Mouse (Mus musculus) heart, postnatal 25 days (tissue): ENCODE data around the gene Ppp1r7. TPM values are rescaled to one million over a fixed set of nuclear protein-coding genes. Genes with fewer than 3 reads are reported as not detected.
"Not testable (repeated sequence)": the region's sequence is repeated elsewhere in the genome, so short reads cannot be mapped to it uniquely, and the experiment has no call there.

Source experiments
- DNase-seq: peaks from one replicate; pipeline ENCODE4 v3.0.0; 2022; ENCODE audit warnings: low spot score
- intact Hi-C: fragments of 180-260 bp; cut with DNase I; formaldehyde crosslinking; loops from one replicate; pipeline ENCODE4 v1.15.1; 2025
- total RNA-seq, 2 experiments: library from RNA; stranded (reverse); gene quantifications; 2 replicates each; pipeline ENCODE4 v1.2.3; 2021

The Ppp1r7 gene
- total RNA-seq, result 10 to 100 TPM; 23.4 to 29.2 TPM

DNA sequence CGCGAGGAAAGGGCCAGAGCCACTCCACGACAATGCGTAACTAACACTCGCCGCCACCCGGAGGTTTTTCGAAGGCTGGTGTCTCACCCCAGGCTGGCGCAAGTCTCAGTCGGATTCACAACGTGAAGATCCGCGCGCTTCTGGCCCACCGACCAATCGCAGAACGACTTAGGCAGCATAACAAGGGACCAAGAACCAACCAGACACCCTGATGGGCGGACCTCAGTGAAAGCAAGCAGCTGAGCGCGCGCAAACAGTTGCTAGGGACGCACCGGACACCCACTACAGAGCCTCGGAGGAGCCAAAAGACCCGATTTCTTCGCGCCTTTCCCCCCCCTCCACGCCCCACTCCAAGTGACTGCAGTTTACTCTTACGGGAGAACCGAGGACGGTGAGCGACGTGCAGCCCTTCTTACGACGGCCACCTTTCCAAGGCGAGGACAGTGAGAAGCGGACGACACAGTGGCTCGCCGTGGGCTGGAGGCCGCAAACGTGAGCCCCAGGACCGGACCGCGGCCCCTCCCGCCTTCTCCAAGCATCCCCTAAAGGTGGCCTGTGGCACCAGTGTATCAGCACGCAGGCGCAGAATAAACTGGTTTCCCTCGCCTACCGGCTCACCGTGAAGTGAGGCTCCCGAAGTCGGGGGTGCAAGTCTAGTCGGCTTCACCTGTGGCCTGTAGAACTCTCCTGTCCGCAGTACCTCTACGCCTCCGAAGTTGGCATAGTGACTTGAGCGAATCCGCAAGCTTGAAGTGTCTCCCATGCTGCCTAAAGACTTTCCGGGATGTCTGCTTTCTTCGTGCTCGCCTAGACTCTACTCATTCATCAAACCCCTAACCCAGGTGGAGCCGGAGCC lies at the start of gene Ppp1r7, which contains the start of gene Pask:
Gene Ppp1r7 (plus strand): TSS at position 207 of the 856 bp plus-strand sequence.
Gene Pask (minus strand): TSS at position 835 of the 856 bp plus-strand sequence.
- intact Hi-C loops, result loop anchor here (5.0 to 10.0 kb wide), 6 partner anchors 106 to 412 kb away; partner anchors contain the start of genes Atg4b, Capn10, Sned1 and Thap4
- peak; percentile 90 for DNase-seq

DNA sequence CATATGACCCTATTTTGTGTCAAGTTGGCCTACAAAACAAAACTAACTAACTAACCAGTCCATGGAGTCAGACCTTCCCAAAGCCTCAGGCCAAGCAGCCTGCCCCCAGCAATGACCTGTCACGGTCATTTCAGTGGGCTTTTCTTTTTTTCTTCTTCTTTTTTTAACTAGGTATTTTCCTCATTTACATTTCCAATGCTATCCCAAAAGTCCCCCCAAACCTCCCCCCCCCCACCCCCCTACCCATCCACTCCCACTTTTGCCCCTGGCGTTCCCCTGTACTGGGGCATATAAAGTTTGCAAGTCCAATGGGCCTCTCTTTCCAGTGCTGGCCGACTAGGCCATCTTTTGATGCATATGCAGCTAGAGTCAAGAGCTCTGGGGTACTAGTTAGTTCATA lies 48.2 kb upstream of the Ppp1r7 start:
- not testable (repeated sequence) for DNase-seq

DNA sequence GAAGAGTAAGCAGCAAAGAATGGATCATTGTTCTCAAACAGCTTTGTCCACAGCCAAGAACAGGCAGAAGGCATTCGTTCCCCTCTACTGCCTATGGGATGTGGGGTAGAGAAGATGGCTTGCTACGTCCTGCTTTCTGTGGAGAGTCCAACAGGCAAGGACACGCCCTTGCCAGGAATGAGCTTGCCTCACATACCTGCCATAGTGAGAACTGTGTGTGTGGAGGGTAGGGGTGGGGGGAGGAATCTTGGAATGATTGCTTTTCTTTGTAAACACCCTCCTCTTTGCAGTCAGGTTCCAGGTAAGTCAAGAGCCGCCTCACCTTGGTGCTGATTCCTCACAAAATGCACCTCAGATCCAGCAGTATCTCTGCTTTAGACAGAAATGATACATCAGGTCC lies 42.9 kb upstream of the Ppp1r7 start:
- DNase-seq, result no peak

More for the DNA sequence above, 48.2 kb upstream of the Ppp1r7 start:
- intact Hi-C loops, result not testable (repeated sequence)

DNA sequence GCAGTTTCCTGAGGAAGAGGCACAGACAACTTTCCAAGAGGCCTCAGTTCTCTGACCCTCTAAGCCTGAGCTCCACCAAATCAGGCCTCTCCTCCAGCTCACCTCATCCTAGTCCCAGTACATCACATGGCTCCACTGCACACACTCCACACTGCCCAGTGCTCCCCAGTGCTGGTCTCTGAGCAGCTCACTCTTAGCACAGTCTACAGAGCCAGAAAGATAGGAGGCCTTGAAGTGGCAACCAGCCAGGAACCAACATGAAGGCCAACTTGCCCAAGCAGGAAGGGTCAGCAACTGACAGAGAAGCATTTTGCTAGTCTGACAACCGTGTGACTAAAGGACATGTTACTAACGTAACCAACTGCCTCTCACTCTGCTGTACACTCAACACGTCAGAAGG lies 42.1 kb upstream of the Ppp1r7 start:
- DNase-seq, result no peak
- intact Hi-C loops, result loop anchor here (10.0 kb wide), 1 partner anchor 126 kb away; no protein-coding TSS in a partner anchor

More for the DNA sequence above, 42.9 kb upstream of the Ppp1r7 start:
- intact Hi-C loops, result loop anchor here (10.0 kb wide), 1 partner anchor 125 kb away; no protein-coding TSS in a partner anchor

DNA sequence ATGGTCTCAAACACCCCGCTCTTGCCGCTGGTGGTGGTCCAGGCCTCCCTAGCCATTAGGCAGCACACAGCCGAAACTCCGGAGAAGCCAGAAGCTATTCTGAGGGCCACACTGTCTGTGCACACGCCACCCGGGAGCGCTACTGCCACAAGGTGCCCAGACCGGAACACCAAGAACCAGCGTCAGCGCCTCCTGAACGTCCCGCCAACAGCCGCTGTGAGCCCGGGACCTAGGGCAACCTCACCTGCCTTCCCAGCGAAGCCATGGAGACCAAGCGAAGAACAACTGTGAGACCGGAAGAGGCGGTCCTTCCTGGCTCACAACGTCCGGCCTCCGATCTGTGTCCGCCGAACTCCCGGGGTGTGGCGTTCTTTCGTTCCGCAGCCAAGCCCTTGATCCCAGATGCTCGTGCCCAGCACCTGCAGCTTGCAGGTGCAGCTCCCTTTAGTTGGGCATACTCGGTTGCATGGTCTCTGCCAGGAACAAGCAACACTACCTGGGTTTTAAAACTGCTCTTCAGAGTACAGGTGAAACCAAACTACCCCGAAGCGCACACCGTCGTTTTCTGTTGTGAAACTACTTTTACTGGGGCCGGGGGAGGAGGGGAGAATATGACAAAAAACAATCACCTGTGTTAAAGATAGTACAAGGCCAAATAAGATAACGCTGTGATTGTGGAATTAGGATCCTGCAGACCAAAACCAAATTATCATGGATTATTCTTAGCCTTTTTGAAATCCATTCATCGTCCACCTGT lies 36.9 kb upstream of the Ppp1r7 start, which contains the start of gene Mterf4:
Gene Mterf4 (minus strand): TSS at position 335 of the 757 bp plus-strand sequence.
- intact Hi-C loops, result loop anchor here (10.0 kb wide), 1 partner anchor 131 kb away; no protein-coding TSS in a partner anchor
- peak; percentile 45 for DNase-seq

DNA sequence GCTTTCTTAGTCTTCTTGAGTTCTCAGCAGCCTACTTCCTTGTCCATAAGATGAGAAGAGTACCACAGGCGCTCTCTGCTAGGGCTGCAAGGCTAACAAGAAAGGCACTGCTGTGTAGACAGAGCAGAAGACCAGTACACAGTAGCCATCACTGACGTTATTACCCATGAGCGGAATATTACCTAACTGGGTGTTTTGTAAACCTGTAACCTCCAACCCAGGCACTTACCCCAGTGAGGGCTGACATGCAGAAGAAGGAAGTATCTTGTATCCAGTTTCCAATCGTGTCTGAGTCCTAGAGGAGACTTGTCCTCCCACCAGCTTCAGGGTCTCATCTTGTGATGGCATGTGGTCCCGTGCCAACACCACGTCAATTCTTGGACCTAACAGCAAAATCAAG lies 18.7 kb upstream of the Ppp1r7 start:
- DNase-seq, result no peak
- intact Hi-C loops, result no loop called here

DNA sequence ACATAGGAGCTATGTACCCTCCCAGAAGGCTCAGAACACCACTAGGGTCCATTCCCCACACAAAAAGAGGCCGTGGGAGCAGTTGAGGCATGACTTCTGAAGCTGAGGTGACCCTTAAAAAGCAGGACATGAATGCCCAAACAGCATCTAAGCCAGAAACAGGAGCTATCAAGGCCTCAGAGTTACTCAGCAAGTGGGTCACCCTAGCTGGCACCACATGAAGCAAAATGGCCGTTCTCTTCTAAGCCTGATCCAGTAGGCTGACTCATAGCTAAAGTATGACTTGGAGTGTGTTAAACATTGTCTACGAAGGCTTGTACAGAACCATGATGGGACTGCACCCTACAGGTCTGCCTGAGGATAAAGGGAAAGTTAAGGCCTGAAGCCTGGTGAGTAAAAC lies 16.2 kb upstream of the Ppp1r7 start:
- intact Hi-C loops, result no loop called here
- DNase-seq, result no peak

DNA sequence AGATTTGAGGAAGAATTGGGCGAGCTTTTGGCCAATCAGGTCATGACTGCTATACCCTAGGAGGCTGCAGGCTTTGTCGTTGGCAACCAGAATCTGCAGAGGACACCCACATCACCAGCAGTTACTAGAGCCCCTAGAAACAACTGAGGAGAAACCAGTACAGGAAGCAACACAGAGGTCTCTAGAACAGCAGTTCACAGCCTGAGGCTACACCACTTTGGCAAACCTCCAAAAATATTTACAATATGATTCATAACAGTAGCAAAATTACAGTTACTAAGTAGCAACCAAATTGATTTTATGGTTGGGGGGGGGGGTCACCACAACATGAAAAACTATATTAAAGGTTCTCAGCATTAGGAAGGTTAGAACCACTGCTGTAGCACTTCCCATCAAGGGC lies 8.0 kb upstream of the Ppp1r7 start:
- DNase-seq, result no peak
- intact Hi-C loops, result no loop called here

DNA sequence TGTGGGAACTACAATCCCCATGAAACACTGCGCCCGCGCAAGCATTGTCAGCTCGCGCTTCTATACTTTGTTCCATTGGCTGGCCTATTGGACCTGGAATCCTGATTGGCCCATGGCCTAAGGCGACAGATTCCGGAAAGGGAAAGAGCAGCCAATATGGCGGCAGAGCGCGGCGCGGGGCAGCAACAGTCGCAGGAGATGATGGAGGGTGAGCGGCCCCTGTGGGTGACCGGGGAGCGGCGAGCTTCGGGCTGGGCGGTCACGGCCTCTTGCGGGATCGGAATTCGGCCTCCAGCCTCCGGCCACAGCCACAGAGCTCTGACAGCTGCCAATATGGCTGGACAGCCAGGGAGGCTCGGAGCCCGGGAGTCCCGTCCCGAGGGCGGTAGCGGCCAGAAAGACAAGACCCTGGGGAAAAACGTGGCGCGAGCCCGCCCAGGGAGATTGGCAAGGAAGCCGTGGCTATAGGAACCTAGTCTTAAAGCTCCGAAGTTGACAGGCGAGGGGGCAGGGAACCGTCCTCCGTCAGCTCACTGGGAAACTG lies 922 bp downstream of the Ppp1r7 start:
- DNase-seq, result peak; percentile 88
- intact Hi-C loops, result loop anchor here (5.0 to 10.0 kb wide), 6 partner anchors 106 to 411 kb away; partner anchors contain the start of genes Atg4b, Capn10, Sned1 and Thap4

DNA sequence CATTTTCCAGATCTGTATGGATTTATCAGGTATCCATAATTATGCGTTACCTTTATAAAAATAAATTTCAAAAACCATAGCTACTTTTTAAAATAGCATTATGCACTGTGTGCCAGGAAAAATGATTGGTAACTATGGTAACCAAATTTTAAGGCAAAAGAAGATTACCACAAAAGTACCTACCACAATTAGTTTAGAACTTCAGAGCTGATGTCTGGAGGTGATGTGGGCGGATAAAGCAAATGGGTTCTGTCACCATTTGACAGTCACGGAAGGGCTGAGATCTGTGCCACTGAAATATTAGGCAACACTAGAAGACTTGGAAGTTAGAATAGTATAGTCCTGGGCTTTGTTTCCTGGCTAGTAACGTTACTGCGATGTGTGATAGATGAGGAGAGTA lies 4.5 kb downstream of the Ppp1r7 start:
- no peak for DNase-seq
- intact Hi-C loops, result loop anchor here (10.0 kb wide), 2 partner anchors 408 to 412 kb away; partner anchors contain the start of genes Atg4b, Capn10 and Thap4

DNA sequence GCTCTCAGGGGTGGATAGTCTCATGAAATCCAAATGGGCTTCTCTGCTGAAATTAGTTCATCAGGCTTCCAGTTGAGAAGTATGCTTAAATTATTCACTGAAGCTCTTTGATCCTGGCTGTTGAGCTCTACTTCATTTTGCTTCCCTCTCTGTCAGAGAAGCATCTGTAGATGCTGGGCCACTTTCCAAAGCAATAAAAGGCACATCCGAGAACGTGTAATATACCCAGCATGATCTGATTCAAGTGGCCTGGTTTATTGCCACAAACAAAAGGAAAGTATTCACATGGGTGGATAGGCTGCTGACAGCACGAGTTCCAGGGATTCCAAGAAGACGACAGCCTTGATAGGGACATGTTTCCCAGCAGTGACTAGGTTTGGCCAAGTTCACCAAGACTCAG lies 7.0 kb downstream of the Ppp1r7 start:
- intact Hi-C loops, result loop anchor here (10.0 kb wide), 2 partner anchors 405 to 415 kb away; partner anchors contain the start of genes Atg4b, Capn10 and Thap4

DNA sequence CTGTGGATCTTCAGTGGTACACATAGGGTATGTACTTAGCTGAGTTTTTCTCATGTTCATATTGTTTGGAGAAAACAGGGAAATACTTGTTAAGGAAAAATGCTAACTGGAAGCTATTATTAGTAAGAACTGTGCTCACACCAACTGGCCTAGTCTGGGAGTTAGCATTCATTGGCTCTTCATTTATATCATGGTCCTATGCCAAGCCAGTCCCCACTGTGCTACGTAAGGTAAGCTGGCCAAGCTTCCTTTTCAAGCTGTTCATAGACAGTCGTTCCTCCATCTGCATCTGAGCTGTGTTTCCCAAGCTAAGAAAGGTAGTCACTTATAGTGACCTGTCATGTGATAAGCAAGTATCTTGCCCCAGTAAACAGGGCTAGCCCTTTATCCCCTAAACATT lies 10.1 kb downstream of the Ppp1r7 start:
- intact Hi-C loops, result no loop called here
- DNase-seq, result no peak

More for the DNA sequence above, 7.0 kb downstream of the Ppp1r7 start:
- DNase-seq, result no peak

DNA sequence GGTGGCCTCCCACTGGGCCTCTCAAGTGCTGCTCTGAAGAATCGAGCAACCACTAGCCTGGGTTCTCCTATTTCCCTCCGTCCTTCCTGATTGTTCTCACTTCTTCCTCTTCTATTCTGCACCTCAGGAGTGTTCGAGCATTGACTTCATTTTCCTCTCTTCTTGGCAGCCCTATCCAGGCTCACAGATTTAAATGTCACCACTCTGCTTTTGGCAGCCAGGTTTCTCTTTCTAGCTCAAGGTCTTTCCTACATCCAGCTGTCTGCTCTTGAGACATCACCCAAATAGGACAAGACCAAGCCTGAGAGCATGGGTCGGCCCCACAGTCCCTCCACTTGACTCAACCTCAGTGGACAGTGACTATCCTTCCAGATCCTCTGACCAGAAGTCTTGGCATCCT lies 20.0 kb downstream of the Ppp1r7 start:
- DNase-seq, result no peak
- intact Hi-C loops, result no loop called here

DNA sequence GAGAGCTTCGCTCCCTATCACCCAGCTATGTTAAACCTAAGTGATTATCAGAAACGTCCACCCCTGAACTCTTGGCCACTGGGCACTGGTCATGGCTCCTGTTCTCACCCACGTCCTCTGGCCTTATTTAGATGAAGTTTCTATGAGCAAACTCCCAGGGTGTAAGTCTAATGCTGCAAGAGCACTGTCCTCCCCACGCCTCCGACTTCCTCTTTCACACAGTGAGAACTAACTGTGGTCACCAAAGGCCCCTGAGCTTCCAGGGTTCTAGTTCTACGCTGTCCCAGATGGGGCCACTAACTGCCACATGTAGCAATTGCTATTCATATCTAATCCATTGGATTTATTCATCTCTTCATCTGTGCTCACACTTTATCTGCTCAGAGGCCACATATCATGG lies 23.0 kb downstream of the Ppp1r7 start:
- no peak for DNase-seq
- intact Hi-C loops, result no loop called here

DNA sequence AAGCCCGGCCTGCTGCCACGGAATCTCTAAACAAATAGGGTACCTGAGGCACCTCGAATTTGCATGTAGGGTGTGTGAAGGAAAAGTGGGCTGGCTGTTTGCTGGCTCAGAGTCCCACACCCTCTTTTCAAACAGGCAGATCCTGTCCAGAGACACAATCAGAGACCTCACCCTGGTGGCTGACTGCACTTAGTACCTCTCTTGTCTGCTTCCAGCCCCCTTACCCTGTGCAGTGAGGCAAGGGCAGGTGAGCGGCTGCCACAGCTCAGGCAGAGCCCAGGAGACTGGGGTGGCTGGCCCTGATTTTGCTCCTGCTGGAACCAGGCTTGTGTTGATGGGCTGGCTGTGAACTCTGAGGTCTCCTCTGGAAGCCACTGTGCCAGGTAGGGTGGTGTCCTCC lies 31.0 kb downstream of the Ppp1r7 start, which contains the start of gene Ano7:
Gene Ano7 (plus strand): TSS at position 266 of the 400 bp plus-strand sequence.
- intact Hi-C loops, result no loop called here

DNA sequence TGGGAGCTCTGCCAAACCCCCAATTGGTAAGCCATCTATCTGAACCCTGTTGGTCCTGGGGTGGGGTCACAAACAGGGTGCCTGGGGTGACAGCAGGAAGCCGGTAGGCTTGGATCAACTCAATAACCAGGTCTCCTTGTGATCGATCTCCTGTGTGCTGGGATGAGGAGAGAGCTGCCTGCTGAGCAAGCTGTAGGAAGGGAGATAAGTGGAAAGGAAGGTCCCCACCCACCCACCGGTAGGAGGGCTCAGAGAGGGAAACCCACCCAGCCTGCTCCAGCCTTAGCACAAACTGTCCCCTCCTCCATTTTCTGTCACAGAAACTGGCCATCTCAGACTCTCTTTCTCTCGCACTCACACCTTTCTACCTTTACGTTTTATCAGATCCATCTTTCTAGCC lies 34.7 kb downstream of the Ppp1r7 start:
- DNase-seq, result no peak
- intact Hi-C loops, result no loop called here

More for the DNA sequence above, 31.0 kb downstream of the Ppp1r7 start, which contains the start of gene Ano7:
- no peak for DNase-seq

DNA sequence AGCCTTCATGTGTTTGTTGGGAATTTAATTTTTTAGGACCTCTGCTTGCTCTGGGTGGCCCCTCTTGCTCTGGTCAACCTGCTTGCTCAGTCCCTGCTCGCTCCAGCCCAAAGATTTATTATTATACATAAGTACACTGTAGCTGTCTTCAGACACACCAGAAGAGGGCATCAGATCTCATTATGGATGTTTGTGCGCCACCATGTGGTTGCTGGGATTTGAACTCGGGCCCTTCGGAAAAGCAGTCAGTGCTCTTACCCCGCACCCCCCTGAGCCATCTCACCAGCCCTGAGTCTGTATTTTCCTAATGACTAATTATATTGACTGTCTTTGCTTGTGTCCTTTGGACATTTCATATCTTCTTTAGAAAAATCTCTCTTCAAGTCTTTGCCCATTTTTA lies 36.5 kb downstream of the Ppp1r7 start:
- intact Hi-C loops, result no loop called here
- no peak for DNase-seq

DNA sequence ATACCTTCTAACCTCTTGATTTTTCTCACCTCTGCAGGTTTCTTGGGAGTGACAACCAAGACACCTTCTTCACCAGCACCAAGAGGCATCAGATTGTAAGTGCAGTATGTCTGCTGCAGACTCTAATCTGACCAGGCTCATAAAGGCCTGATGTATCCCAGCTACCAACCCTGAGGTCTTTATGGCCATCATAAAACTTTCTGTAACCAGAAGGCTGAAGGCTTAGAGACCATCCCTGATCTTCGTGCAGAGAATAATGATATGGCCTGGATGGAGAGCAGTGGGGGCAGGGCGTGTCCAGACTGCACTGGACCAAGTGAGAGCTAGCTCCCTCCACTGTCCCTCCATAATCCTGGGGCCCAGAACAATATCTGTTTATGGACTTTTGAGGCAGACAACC lies 44.5 kb downstream of the Ppp1r7 start:
- intact Hi-C loops, result no loop called here

DNA sequence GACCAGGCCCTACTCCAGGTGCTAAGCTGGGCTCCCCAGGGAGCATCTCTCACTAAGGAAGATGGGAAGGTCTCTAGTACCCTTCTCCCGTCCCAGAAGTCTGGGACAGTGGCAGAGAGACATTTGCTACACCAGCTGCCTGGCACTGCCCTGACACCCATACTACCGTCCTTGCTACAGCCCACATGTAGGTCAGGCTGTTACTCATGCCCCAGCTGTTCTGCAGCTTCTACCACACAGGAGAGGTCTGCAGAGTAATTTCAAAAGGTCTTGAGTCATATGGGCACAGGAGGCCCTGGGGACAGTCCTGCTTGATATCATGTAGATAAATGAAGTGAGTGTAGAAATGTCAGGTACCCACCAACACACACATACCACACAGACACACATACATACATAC lies 46.3 kb downstream of the Ppp1r7 start:
- no peak for DNase-seq
- intact Hi-C loops, result no loop called here

More for the DNA sequence above, 44.5 kb downstream of the Ppp1r7 start:
- DNase-seq, result no peak
